Comparison of ENCODE assay signal across 10 mouse cellular contexts in genomic region chr10:84707226-84707625, GRCm38 (mm10). TPM values are rescaled to one million over a fixed set of nuclear protein-coding genes. Genes with fewer than 3 reads are reported as not detected.
DNase-seq lines count a peak whose midpoint lies in the region; ATAC-seq and TF ChIP-seq lines count a peak whose summit lies in the region.
"Had no signal": no experiment of that assay in that cellular context is flagged by ENCODE, and none has a peak within 500 bp of the region (broad histone marks: within the 10 kb centered on the region; RNA-seq: fewer than 3 reads in every experiment).

No protein-coding gene starts in this region.

- H3K27ac ChIP-seq in forebrain, embryonic 15.5 days (replicated peaks), result peak overlapping the region; percentile 21; the same call in 1 of the 2 replicates
- no peak overlapping the region for H3K27ac ChIP-seq in forebrain, embryonic 11.5 days (ENCODE audit: low read depth, low read length)
- peak overlapping the region; percentile 59 for H3K27ac ChIP-seq in heart, embryonic 10.5 days
- H3K27ac ChIP-seq in liver, embryonic 14.5 days, result no peak overlapping the region
- H3K27ac ChIP-seq in midbrain, embryonic 15.5 days, result 0 out of 2 replicates have a peak overlapping the region, but pooled peaks have one; percentile 0
- no peak overlapping the region for H3K27ac ChIP-seq in left cerebral cortex, adult 2 months
- H3K27ac ChIP-seq: macrophage had no signal

- TF ChIP-seq EP300 in liver, embryonic 14.5 days (IDR thresholded peaks at IDR 0.05; ENCODE audit: low read depth), result no peak

- 9% methylated on average over 6 of the region's 6 CpGs for WGBS in forebrain, embryonic 15.5 days
- 18% methylated on average over 6 of the region's 6 CpGs for WGBS in forebrain, embryonic 11.5 days
- 35% methylated on average over 6 of the region's 6 CpGs for WGBS in heart, embryonic 10.5 days
- 57% methylated on average over 6 of the region's 6 CpGs for WGBS in liver, embryonic 14.5 days (ENCODE audit: insufficient replicate concordance)
- WGBS in midbrain, embryonic 15.5 days, result 23% methylated on average over 6 of the region's 6 CpGs

- peaks cover 36% of the 10 kb centered on the region for H3K4me1 ChIP-seq in forebrain, embryonic 15.5 days
- H3K4me1 ChIP-seq in forebrain, embryonic 11.5 days (replicated peaks; ENCODE audit: control insufficient read depth, insufficient read depth, low read length), result peaks cover 14% of the 10 kb centered on the region; the same call in 1 of the 2 replicates
- peaks cover 30% of the 10 kb centered on the region for H3K4me1 ChIP-seq in heart, embryonic 10.5 days
- H3K4me1 ChIP-seq in liver, embryonic 14.5 days (replicated peaks; ENCODE audit: control insufficient read depth in 2 of 2, insufficient read depth in 2 of 2, low read length in 1 of 2), result peaks cover 1 to 3% of the 10 kb centered on the region in 2 experiments
- peaks cover 41% of the 10 kb centered on the region for H3K4me1 ChIP-seq in midbrain, embryonic 15.5 days

- no peak overlapping the region for H3K4me3 ChIP-seq in forebrain, embryonic 15.5 days
- no peak overlapping the region for H3K4me3 ChIP-seq in forebrain, embryonic 11.5 days (ENCODE audit: low read depth, low read length)
- no peak overlapping the region for H3K4me3 ChIP-seq in heart, embryonic 10.5 days
- H3K4me3 ChIP-seq in liver, embryonic 14.5 days (ENCODE audit: insufficient read depth in 1 of 2, low read depth in 2 of 2, low read length in 2 of 2), result no peak overlapping the region
- H3K4me3 ChIP-seq in midbrain, embryonic 15.5 days, result no peak overlapping the region
- no peak overlapping the region for H3K4me3 ChIP-seq in left cerebral cortex, adult 2 months

- peaks cover 2% of the 10 kb centered on the region; the same call in 1 of the 2 replicates for H3K27me3 ChIP-seq in forebrain, embryonic 15.5 days
- H3K27me3 ChIP-seq in forebrain, embryonic 11.5 days (ENCODE audit: control insufficient read depth, insufficient read depth, low read length), result peaks cover 10% of the 10 kb centered on the region
- no peaks in the 10 kb centered on the region for H3K27me3 ChIP-seq in heart, embryonic 10.5 days (ENCODE audit: insufficient read depth, poor library complexity, severe bottlenecking)
- H3K27me3 ChIP-seq in liver, embryonic 14.5 days (ENCODE audit: control insufficient read depth, insufficient read depth, low read length), result no peaks in the 10 kb centered on the region
- H3K27me3 ChIP-seq in midbrain, embryonic 15.5 days (replicated peaks), result no peaks in the 10 kb centered on the region

- no peak for ATAC-seq in forebrain, embryonic 15.5 days (replicated peaks)
- ATAC-seq in forebrain, embryonic 11.5 days (replicated peaks; ENCODE audit: low FRiP score), result no peak
- ATAC-seq in liver, embryonic 14.5 days (ENCODE audit: insufficient read depth), result 0 out of 2 replicates have a peak, but pooled peaks have one; percentile 28
- no peak for ATAC-seq in midbrain, embryonic 15.5 days (replicated peaks)

- no peaks in the 10 kb centered on the region for H3K9me3 ChIP-seq in forebrain, embryonic 15.5 days
- no peaks in the 10 kb centered on the region for H3K9me3 ChIP-seq in forebrain, embryonic 11.5 days (ENCODE audit: control insufficient read depth, low read length)
- H3K9me3 ChIP-seq in heart, embryonic 10.5 days, result no peaks in the 10 kb centered on the region
- no peaks in the 10 kb centered on the region for H3K9me3 ChIP-seq in liver, embryonic 14.5 days (ENCODE audit: control insufficient read depth, low read length)
- no peaks in the 10 kb centered on the region for H3K9me3 ChIP-seq in midbrain, embryonic 15.5 days

- H3K4me2 ChIP-seq in forebrain, embryonic 15.5 days (replicated peaks), result no peak overlapping the region
- H3K4me2 ChIP-seq in forebrain, embryonic 11.5 days (ENCODE audit: low read depth, low read length, severe bottlenecking), result no peak overlapping the region
- H3K4me2 ChIP-seq in liver, embryonic 14.5 days (ENCODE audit: low read depth), result no peak overlapping the region
- no peak overlapping the region for H3K4me2 ChIP-seq in midbrain, embryonic 15.5 days

- intact Hi-C loops in left cerebral cortex, postnatal 4 days (cut with DNase I), result no loop called here
- intact Hi-C loops in left cerebral cortex, adult 2 months (cut with DNase I), result loop anchor here (5.0 kb wide), 1 partner anchor 280 kb away; no protein-coding TSS in a partner anchor

- no peak overlapping the region for H3K9ac ChIP-seq in forebrain, embryonic 15.5 days (replicated peaks)
- H3K9ac ChIP-seq in forebrain, embryonic 11.5 days (ENCODE audit: low read length), result no peak overlapping the region
- no peak overlapping the region for H3K9ac ChIP-seq in liver, embryonic 14.5 days (replicated peaks)
- H3K9ac ChIP-seq in midbrain, embryonic 15.5 days, result no peak overlapping the region

- DNase-seq in forebrain, embryonic 11.5 days (ENCODE audit: low spot score), result no peak
- peak; percentile 83 for DNase-seq in heart, embryonic 10.5 days (ENCODE audit: low spot score)
- no peak for DNase-seq in liver, embryonic 14.5 days (ENCODE audit: low read depth in 3 of 3, low spot score in 3 of 3)
- DNase-seq in left cerebral cortex, postnatal 4 days, result no peak
- DNase-seq in urinary bladder, adult 18-20 months (ENCODE audit: low spot score in 2 of 2), result no peak
- no peak for DNase-seq in left cerebral cortex, adult 2 months (ENCODE audit: extremely low spot score in 1 of 2, low spot score in 2 of 2)
- DNase-seq: cerebellum, adult 2 months had no signal

- TF ChIP-seq CTCF in liver, embryonic 14.5 days (IDR thresholded peaks at IDR 0.05; ENCODE audit: low read depth), result no peak
- TF ChIP-seq CTCF in left cerebral cortex, adult 2 months (IDR thresholded peaks at IDR 0.05), result no peak

- H3K36me3 ChIP-seq in forebrain, embryonic 15.5 days, result no peaks in the 10 kb centered on the region
- H3K36me3 ChIP-seq in forebrain, embryonic 11.5 days (ENCODE audit: control insufficient read depth, insufficient read depth, low read length), result no peaks in the 10 kb centered on the region
- peaks cover 12% of the 10 kb centered on the region; the same call in 1 of the 2 replicates for H3K36me3 ChIP-seq in heart, embryonic 10.5 days
- H3K36me3 ChIP-seq in liver, embryonic 14.5 days (replicated peaks; ENCODE audit: control insufficient read depth, insufficient read depth, low read depth), result no peaks in the 10 kb centered on the region
- H3K36me3 ChIP-seq in midbrain, embryonic 15.5 days (replicated peaks), result no peaks in the 10 kb centered on the region

RNA-seq across cellular contexts. Expression of gene Rfx4, which starts 48.6 kb away (rescaled TPM):
- polyA plus RNA-seq in forebrain, embryonic 15.5 days (2015; fragmentation: Nextera tagmentation; extraction: Ambion mirVana), result 7.1 and 8.4 TPM in 2 replicates
- 33.0 and 36.0 TPM in 2 replicates for polyA plus RNA-seq in forebrain, embryonic 11.5 days (2014; fragmentation: Nextera tagmentation; extraction: Ambion mirVana)
- polyA plus RNA-seq in heart, embryonic 10.5 days (2016; fragmentation: Nextera tagmentation; extraction: Ambion mirVana), result 0.36 TPM in 1 of 2 replicates, not detected in the other
- polyA plus RNA-seq in liver, embryonic 14.5 days (2012; rRNA removed), result 0.04 TPM in 1 of 2 replicates, not detected in the other
- not detected in 2 replicates for polyA plus RNA-seq in liver, embryonic 14.5 days (2014; fragmentation: Nextera tagmentation; extraction: Ambion mirVana)
- 16.1 and 17.2 TPM in 2 replicates for polyA plus RNA-seq in midbrain, embryonic 15.5 days (2015; fragmentation: Nextera tagmentation; extraction: Ambion mirVana)
- total RNA-seq in left cerebral cortex, postnatal 4 days (2021), result 10 to 100 TPM in 1 of 2 experiments, 1 to 10 TPM in 1; 9.4 to 10.1 TPM
- 10 to 100 TPM; 10.3 to 13.4 TPM for total RNA-seq in left cerebral cortex, adult 2 months (2021)
- polyA plus RNA-seq: macrophage had no signal

Comparison
In these comparisons a context has a peak if more than half of its experiments do, and no peak if none do; other contexts are left out.
1. H3K27ac ChIP-seq: peak in forebrain, embryonic 15.5 days (single experiment), heart, embryonic 10.5 days (single experiment) and midbrain, embryonic 15.5 days (single experiment); none in forebrain, embryonic 11.5 days (single experiment), liver, embryonic 14.5 days (single experiment) and left cerebral cortex, adult 2 months (single experiment).